ENCODE assay signal across 8 mouse cellular contexts in the genomic region with DNA sequence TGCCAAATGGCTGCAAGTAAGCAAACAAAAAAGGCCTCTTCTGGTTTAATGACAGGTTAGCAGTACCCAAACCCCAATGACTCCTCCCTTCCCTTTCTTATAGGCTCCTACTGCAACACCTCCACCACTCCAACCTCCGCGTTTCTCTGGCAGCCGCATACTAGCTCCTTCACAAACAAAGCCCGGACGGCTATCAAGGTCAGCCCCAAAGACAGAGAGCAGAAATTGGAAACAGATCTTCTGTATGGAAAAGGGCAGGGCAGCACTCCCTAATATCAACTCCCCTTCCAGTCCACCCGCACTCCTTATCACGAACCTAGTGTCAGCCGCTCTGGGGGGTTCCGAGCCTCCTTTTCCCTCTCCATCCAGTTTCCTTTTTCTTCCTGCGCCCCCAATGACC.
A peak's percentile ranks its signal among the peaks of the same experiment; 100 is the strongest.
DNase-seq lines count a peak whose midpoint lies in the region; ATAC-seq and TF ChIP-seq lines count a peak whose summit lies in the region.

No protein-coding gene starts in this region.

- ATAC-seq in hindbrain, embryonic 11.5 days (ENCODE audit: low FRiP score): no peak
- ATAC-seq in midbrain, embryonic 12.5 days (ENCODE audit: low FRiP score, low read depth): no peak

- H3K9me3 ChIP-seq in erythroblast, embryonic 14.5 days (ENCODE audit: control insufficient read depth, low read length): no peaks in the 10 kb centered on the region
- H3K9me3 ChIP-seq in hindbrain, embryonic 11.5 days (ENCODE audit: control insufficient read depth, low read length): no peaks in the 10 kb centered on the region
- H3K9me3 ChIP-seq in midbrain, embryonic 12.5 days: no peaks in the 10 kb centered on the region

- 2% methylated on average over 9 of the region's 10 CpGs for WGBS in lung, adult 2 months
- 2% methylated on average over 10 of the region's 10 CpGs for whole genome bisulfite sequencing in hindbrain, embryonic 11.5 days
- 1% methylated on average over 10 of the region's 10 CpGs for WGBS in midbrain, embryonic 12.5 days

- TF ChIP-seq CTCF in lung, adult 2 months (IDR thresholded peaks at IDR 0.05; ENCODE audit: insufficient read depth, low read length): no peak
- no peak for TF ChIP-seq CTCF in brain, embryonic 14.5 days (IDR thresholded peaks at IDR 0.05; ENCODE audit: borderline replicate concordance, extremely low read depth, insufficient read depth, insufficient read length)

- intact Hi-C loops in left cerebral cortex, postnatal 25 days (cut with DNase I): loop anchor here (1.0 kb wide), 1 partner anchor 20 kb away; no protein-coding TSS in a partner anchor

- H3K4me1 ChIP-seq in lung, adult 2 months (ENCODE audit: control insufficient read depth, insufficient read depth, low read length): no peaks in the 10 kb centered on the region; the same call in 1 of the 2 replicates
- peaks cover 25% of the 10 kb centered on the region for H3K4me1 ChIP-seq in erythroblast, embryonic 14.5 days (ENCODE audit: control insufficient read depth)
- H3K4me1 ChIP-seq in hindbrain, embryonic 11.5 days (replicated peaks; ENCODE audit: control insufficient read depth, insufficient read depth, low read length): no peaks in the 10 kb centered on the region
- H3K4me1 ChIP-seq in midbrain, embryonic 12.5 days: peaks cover 20% of the 10 kb centered on the region

- TF ChIP-seq POLR2A in lung, adult 2 months (IDR thresholded peaks at IDR 0.05; ENCODE audit: borderline replicate concordance, extremely low read depth, low read depth, low read length): no peak
- no peak for TF ChIP-seq POLR2A in brain, embryonic 14.5 days (IDR thresholded peaks at IDR 0.05; ENCODE audit: borderline replicate concordance, extremely low read depth, insufficient read depth, insufficient read length, poor library complexity, severe bottlenecking)

- H3K4me3 ChIP-seq in lung, adult 2 months (replicated peaks; ENCODE audit: extremely low read depth, low read depth, low read length): peak overlapping the region; percentile 97
- peak overlapping the region; percentile 92 for H3K4me3 ChIP-seq in erythroblast, embryonic 14.5 days (replicated peaks)
- peak overlapping the region; percentile 90 for H3K4me3 ChIP-seq in hindbrain, embryonic 11.5 days (ENCODE audit: low read depth, low read length)
- peak overlapping the region; percentile 68 for H3K4me3 ChIP-seq in midbrain, embryonic 12.5 days

- H3K36me3 ChIP-seq in erythroblast, embryonic 14.5 days (ENCODE audit: control insufficient read depth): peaks cover 10% of the 10 kb centered on the region
- no peaks in the 10 kb centered on the region for H3K36me3 ChIP-seq in hindbrain, embryonic 11.5 days (ENCODE audit: control insufficient read depth, insufficient read depth, low read length)
- H3K36me3 ChIP-seq in midbrain, embryonic 12.5 days: peaks cover 14% of the 10 kb centered on the region; the same call in 1 of the 2 replicates

- H3K9ac ChIP-seq in hindbrain, embryonic 11.5 days (ENCODE audit: low read depth, low read length): peak overlapping the region; percentile 93
- H3K9ac ChIP-seq in midbrain, embryonic 12.5 days (replicated peaks): peak overlapping the region; percentile 87

- H3K27me3 ChIP-seq in erythroblast, embryonic 14.5 days (ENCODE audit: control insufficient read depth): peaks cover 24% of the 10 kb centered on the region
- no peaks in the 10 kb centered on the region for H3K27me3 ChIP-seq in hindbrain, embryonic 11.5 days (ENCODE audit: control insufficient read depth, insufficient read depth, low read length)
- no peaks in the 10 kb centered on the region for H3K27me3 ChIP-seq in midbrain, embryonic 12.5 days

- peak overlapping the region; percentile 95 for H3K27ac ChIP-seq in hindbrain, embryonic 11.5 days (ENCODE audit: low read depth, low read length)
- H3K27ac ChIP-seq in midbrain, embryonic 12.5 days (replicated peaks): peak overlapping the region; percentile 95

- peak overlapping the region; percentile 76 for H3K4me2 ChIP-seq in hindbrain, embryonic 11.5 days (replicated peaks; ENCODE audit: low read depth, low read length)
- H3K4me2 ChIP-seq in midbrain, embryonic 12.5 days (replicated peaks): peak overlapping the region; percentile 68

- peak; percentile 22 for DNase-seq in lung, adult 2 months
- DNase-seq in lung, postnatal 4 days: no peak
- DNase-seq in brain, embryonic 14.5 days (ENCODE audit: low read depth): peak; percentile 78
- peak; percentile 46 for DNase-seq in hindbrain, embryonic 11.5 days (ENCODE audit: low spot score)
- peak; percentile 11 to 54 for DNase-seq in left cerebral cortex, postnatal 25 days (ENCODE audit: low spot score in 2 of 2)
- peak; percentile 27 for DNase-seq in yolk sac, embryonic 10.5 days (ENCODE audit: low spot score)

Comparison
In these comparisons a context has a peak if more than half of its experiments do, and no peak if none do; other contexts are left out.
1. DNase-seq: peak in lung, adult 2 months (single experiment), brain, embryonic 14.5 days (single experiment), hindbrain, embryonic 11.5 days (single experiment), left cerebral cortex, postnatal 25 days (2 of 2) and yolk sac, embryonic 10.5 days (single experiment); none in lung, postnatal 4 days (0 of 2).
2. Peak in every context shown above with its lines, with median percentiles within 50 percentile points of each other: H3K4me3 ChIP-seq.